Mouse (Mus musculus) T-helper 17 cell (primary cell): Measurements from ENCODE around the gene Tmem161b.

ENCODE experiments used
- in situ Hi-C, 2 experiments: fragments of 300-600 bp; cut with MboI, MseI; formaldehyde crosslinking; loops; 1 replicate in 1 of 2; 2 replicates in 1 of 2; pipeline ENCODE4 v1.15.1; 2025; ENCODE audit warnings: high pct_unique_total_duplicates in 2 of 2

Gene Tmem161b

DNA sequence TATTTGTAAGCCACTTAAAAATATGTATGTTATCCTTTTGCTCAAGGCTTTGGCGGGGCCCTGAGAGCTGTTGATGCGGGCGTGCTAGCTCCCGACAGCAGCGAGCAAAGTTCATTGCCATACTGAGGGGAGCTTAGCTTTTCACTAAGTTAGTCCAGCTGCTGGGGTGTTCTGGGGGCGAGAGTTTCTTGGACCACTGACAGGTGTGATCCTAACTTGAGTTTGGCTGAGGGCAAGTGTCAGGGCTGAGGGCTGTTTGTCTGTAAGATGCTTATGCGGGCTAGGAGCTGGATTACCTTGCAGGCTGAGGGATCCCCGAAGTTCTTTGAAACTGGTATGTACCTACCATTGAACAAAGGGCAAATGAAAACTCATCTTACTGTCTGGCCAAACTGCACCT, 123.0 kb downstream of the Tmem161b start:
- in situ Hi-C loops: loop anchor here (5.0 kb wide), 2 partner anchors 618 to 628 kb away; no protein-coding TSS in a partner anchor
